Mouse (Mus musculus): ENCODE measurements around the gene Iqschfp.

The Iqschfp gene

GRCm38 (mm10) chr3:68637960-68638359 lies 745.9 kb downstream of the Iqschfp start:
- DNase-seq (ENCODE audit: low read depth, low spot score) = no peak

- DNase-seq (ENCODE audit: low read depth, low spot score) = no peak
These were observed 746.7 kb downstream of the Iqschfp start for GRCm38 (mm10) chr3:68638703-68639102.

GRCm38 (mm10) chr3:68642935-68643334 lies 750.9 kb downstream of the Iqschfp start:
- no peak for DNase-seq (ENCODE audit: low read depth, low spot score)

GRCm38 (mm10) chr3:68646387-68647130 lies 754.5 kb downstream of the Iqschfp start:
- no peak for DNase-seq (ENCODE audit: low read depth, low spot score)

GRCm38 (mm10) chr3:68647282-68647681 lies 755.2 kb downstream of the Iqschfp start:
- DNase-seq (ENCODE audit: low read depth, low spot score) = no peak

GRCm38 (mm10) chr3:68650251-68650650 lies 758.2 kb downstream of the Iqschfp start:
- no peak for DNase-seq (ENCODE audit: low read depth, low spot score)

GRCm38 (mm10) chr3:68656607-68657352 lies 764.7 kb downstream of the Iqschfp start:
- no peak for DNase-seq (ENCODE audit: low read depth, low spot score)

- DNase-seq (ENCODE audit: low read depth, low spot score) = no peak
These were observed 765.7 kb downstream of the Iqschfp start for GRCm38 (mm10) chr3:68657589-68658245.

GRCm38 (mm10) chr3:68659996-68660395 lies 768.0 kb downstream of the Iqschfp start:
- DNase-seq (ENCODE audit: low read depth, low spot score) = no peak

GRCm38 (mm10) chr3:68660538-68660937 lies 768.5 kb downstream of the Iqschfp start:
- no peak for DNase-seq (ENCODE audit: low read depth, low spot score)

GRCm38 (mm10) chr3:68662386-68662785 lies 770.4 kb downstream of the Iqschfp start:
- no peak for DNase-seq (ENCODE audit: low read depth, low spot score)

GRCm38 (mm10) chr3:68664337-68664736 lies 772.3 kb downstream of the Iqschfp start:
- no peak for DNase-seq (ENCODE audit: low read depth, low spot score)

- no peak for DNase-seq (ENCODE audit: low read depth, low spot score)
These were observed 774.3 kb downstream of the Iqschfp start for GRCm38 (mm10) chr3:68666377-68666776.

GRCm38 (mm10) chr3:68667852-68668251 lies 775.8 kb downstream of the Iqschfp start:
- no peak for DNase-seq (ENCODE audit: low read depth, low spot score)

GRCm38 (mm10) chr3:68669418-68669974 lies 777.5 kb downstream of the Iqschfp start:
- DNase-seq (ENCODE audit: low read depth, low spot score) = no peak

GRCm38 (mm10) chr3:68674721-68675120 lies 782.7 kb downstream of the Iqschfp start:
- DNase-seq (ENCODE audit: low read depth, low spot score) = no peak

- DNase-seq (ENCODE audit: low read depth, low spot score) = no peak
These were observed 783.3 kb downstream of the Iqschfp start for GRCm38 (mm10) chr3:68675216-68675835.

All from retina, adult 2 months (tissue).